Mouse (Mus musculus): Measurements from ENCODE around the gene Itga9. TPM values are rescaled to one million over a fixed set of nuclear protein-coding genes. Genes with fewer than 3 reads are reported as not detected.

Itga9 gene
- polyA plus RNA-seq, 1 experiment: 1.6 TPM

DNA sequence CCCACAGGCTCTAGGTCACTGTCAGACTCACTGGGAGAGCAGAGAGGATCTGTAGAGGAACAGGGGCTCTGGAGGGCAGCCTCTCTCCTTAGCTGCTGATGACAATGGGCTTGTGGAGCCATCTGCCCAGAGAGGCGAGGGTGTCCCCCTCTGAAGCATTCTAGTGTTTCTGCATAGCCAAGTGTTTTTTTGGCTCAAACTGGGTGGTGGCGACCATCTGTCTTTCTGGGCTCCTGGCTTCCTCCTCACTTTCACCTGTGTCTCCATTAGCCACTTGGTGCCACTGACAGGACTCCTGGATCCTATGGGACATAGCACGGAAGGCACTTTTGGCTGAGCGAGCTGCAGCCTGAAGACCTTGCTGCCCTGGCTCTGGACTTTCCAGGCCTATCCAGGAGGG lies 34.8 kb upstream of the Itga9 start:
- TF ChIP-seq CTCF (IDR thresholded peaks at IDR 0.05; ENCODE audit: borderline replicate concordance, insufficient read depth, low read depth, low read length): no peak
- TF ChIP-seq POLR2A (IDR thresholded peaks at IDR 0.05; ENCODE audit: borderline replicate concordance, insufficient read depth, low read length): no peak
- H3K4me3 ChIP-seq (replicated peaks; ENCODE audit: insufficient read depth, low read depth, low read length): no peak overlapping the region
- DNase-seq: peak; percentile 54 to 71
- 9% methylated on average over 4 of the region's 4 CpGs for WGBS
- H3K27ac ChIP-seq (ENCODE audit: insufficient read depth, low read length): peak overlapping the region; percentile 61; the same call in 1 of the 2 replicates
- no peaks in the 10 kb centered on the region for H3K27me3 ChIP-seq (ENCODE audit: control insufficient read depth, insufficient read depth, low read length)
- peaks cover 21% of the 10 kb centered on the region for H3K4me1 ChIP-seq (ENCODE audit: control insufficient read depth, insufficient read depth, low read length)

DNA sequence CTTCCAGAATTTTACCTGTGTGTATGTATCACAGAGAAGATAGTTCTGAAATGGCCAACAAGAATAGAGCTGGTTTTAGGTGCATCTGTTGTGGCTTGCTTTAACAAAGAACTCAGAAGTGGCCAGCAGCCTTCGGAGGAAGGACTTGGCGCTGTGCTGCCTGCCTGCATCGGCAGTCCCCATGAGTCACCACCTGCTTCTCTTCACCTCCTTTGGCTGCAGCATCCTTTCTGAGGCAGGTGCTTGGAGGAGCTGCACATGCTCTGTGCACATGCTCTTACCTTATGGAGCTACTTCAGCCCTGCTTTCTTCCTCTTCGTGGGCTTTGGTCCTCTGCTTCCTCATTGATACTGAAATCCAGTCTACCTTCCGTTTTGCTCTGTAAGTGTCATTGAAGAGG lies 31.6 kb upstream of the Itga9 start:
- 25% methylated on average over 5 of the region's 5 CpGs for WGBS
- peak; percentile 69 to 84 for DNase-seq
- TF ChIP-seq CTCF (IDR thresholded peaks at IDR 0.05; ENCODE audit: borderline replicate concordance, insufficient read depth, low read depth, low read length): no peak
- H3K4me3 ChIP-seq (replicated peaks; ENCODE audit: insufficient read depth, low read depth, low read length): no peak overlapping the region
- H3K27ac ChIP-seq (ENCODE audit: insufficient read depth, low read length): 0 out of 2 replicates have a peak overlapping the region, but pooled peaks have one; percentile 14
- H3K27me3 ChIP-seq (ENCODE audit: control insufficient read depth, insufficient read depth, low read length): no peaks in the 10 kb centered on the region
- peaks cover 21% of the 10 kb centered on the region for H3K4me1 ChIP-seq (ENCODE audit: control insufficient read depth, insufficient read depth, low read length)

DNA sequence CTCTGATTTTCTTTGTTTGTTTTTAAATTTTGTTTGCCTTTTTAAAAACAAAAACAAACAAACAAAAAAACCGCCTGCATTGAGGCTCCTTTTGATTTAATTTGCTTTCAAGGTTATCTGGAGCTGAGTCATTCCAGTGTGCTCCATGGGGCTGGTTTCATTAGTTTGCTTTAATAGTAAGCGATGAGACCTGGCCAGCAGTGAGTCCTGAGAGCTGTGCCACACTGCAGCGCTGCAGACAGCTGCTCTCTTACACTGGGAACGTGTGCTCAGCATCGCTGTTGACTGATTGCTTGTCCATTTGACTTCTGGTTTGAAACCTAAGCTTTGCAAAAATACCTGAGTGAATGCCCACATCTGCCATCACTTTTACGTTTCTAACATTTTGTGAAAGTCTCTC lies 26.1 kb upstream of the Itga9 start:
- H3K27ac ChIP-seq (ENCODE audit: insufficient read depth, low read length): no peak overlapping the region
- no peak overlapping the region for H3K4me3 ChIP-seq (replicated peaks; ENCODE audit: insufficient read depth, low read depth, low read length)
- WGBS: 82% methylated on average over 6 of the region's 6 CpGs
- DNase-seq: no peak
- TF ChIP-seq CTCF (IDR thresholded peaks at IDR 0.05; ENCODE audit: borderline replicate concordance, insufficient read depth, low read depth, low read length) (no peak), POLR2A (IDR thresholded peaks at IDR 0.05; ENCODE audit: borderline replicate concordance, insufficient read depth, low read length) (no peak)
- H3K27me3 ChIP-seq (ENCODE audit: control insufficient read depth, insufficient read depth, low read length): no peaks in the 10 kb centered on the region
- H3K4me1 ChIP-seq (ENCODE audit: control insufficient read depth, insufficient read depth, low read length): no peaks in the 10 kb centered on the region; the same call in 1 of the 2 replicates

DNA sequence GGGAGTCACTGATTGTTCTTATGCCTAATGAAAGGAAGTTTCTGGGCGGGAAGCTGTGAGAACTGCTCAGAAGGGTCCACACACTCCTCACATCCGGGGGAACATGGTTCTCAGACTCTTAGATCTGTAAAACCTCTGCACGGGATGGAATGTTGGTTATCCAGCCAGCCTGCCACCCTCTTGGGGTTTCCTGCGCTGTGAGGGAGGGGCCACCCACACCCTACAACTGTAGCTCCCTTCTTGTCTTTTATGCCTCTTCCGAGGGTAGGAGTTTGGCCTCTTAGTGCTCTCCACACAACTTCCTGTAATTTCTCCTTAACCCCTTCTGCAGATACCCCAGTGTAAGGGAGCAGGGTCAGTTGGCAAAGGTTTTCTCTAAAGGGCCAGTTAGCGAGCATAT lies 23.7 kb upstream of the Itga9 start:
- no peak overlapping the region for H3K27ac ChIP-seq (ENCODE audit: insufficient read depth, low read length)
- TF ChIP-seq POLR2A (IDR thresholded peaks at IDR 0.05; ENCODE audit: borderline replicate concordance, insufficient read depth, low read length) (no peak), CTCF (IDR thresholded peaks at IDR 0.05; ENCODE audit: borderline replicate concordance, insufficient read depth, low read depth, low read length) (no peak)
- no peak for DNase-seq
- H3K27me3 ChIP-seq (ENCODE audit: control insufficient read depth, insufficient read depth, low read length): no peaks in the 10 kb centered on the region
- no peak overlapping the region for H3K4me3 ChIP-seq (replicated peaks; ENCODE audit: insufficient read depth, low read depth, low read length)
- WGBS: 75% methylated on average over 6 of the region's 6 CpGs
- H3K4me1 ChIP-seq (ENCODE audit: control insufficient read depth, insufficient read depth, low read length): no peaks in the 10 kb centered on the region

DNA sequence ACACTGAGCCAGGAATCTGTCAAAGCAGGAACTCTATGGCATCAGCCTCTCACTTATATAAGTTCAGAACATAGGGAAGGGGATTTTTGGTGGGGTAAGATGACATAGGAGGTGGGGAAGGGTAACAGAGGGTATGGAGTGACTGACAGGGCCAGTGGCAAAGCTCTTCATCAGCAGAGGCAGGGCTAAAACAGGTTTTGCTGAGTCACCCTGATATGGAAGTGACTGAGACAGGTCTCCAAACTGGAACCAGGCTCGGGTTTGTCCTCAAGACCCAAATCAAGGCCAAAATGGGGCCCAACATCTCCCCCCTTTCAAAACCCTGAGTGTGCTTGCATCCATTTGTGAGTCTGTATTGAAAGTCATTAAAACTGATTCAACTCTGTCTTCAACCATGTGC lies 21.7 kb upstream of the Itga9 start:
- 78% methylated on average over 1 of the region's 1 CpGs for WGBS
- Histone ChIP-seq H3K4me3 (replicated peaks; ENCODE audit: insufficient read depth, low read depth, low read length) (no peak overlapping the region), H3K27ac (ENCODE audit: insufficient read depth, low read length) (no peak overlapping the region), H3K27me3 (ENCODE audit: control insufficient read depth, insufficient read depth, low read length) (no peaks in the 10 kb centered on the region), H3K4me1 (ENCODE audit: control insufficient read depth, insufficient read depth, low read length) (no peaks in the 10 kb centered on the region)
- TF ChIP-seq CTCF (IDR thresholded peaks at IDR 0.05; ENCODE audit: borderline replicate concordance, insufficient read depth, low read depth, low read length) (no peak), POLR2A (IDR thresholded peaks at IDR 0.05; ENCODE audit: borderline replicate concordance, insufficient read depth, low read length) (no peak)
- no peak for DNase-seq

DNA sequence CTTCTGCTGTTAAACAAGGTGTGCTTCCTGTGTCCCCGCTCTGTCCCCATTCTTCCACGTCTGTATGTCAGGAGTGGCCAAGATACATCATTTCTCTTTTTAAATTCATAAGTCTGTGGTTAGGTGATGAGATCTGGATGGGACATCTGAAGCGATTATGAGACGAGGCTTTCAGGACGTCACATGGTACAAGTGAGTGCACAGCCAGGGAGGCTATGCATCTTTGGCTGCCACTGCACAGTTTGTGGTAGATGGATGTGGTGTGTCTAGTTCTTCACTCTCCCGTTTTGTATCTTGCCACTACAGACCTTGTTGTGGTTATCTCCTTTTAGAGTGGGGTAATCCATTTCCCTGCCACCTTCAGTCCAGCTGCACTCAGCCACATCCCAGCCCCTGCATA lies 20.5 kb upstream of the Itga9 start:
- Histone ChIP-seq H3K4me1 (ENCODE audit: control insufficient read depth, insufficient read depth, low read length) (no peaks in the 10 kb centered on the region), H3K4me3 (replicated peaks; ENCODE audit: insufficient read depth, low read depth, low read length) (no peak overlapping the region), H3K27ac (ENCODE audit: insufficient read depth, low read length) (no peak overlapping the region), H3K27me3 (ENCODE audit: control insufficient read depth, insufficient read depth, low read length) (no peaks in the 10 kb centered on the region)
- WGBS: 85% methylated on average over 6 of the region's 6 CpGs
- DNase-seq: no peak
- TF ChIP-seq CTCF (IDR thresholded peaks at IDR 0.05; ENCODE audit: borderline replicate concordance, insufficient read depth, low read depth, low read length): no peak
- TF ChIP-seq POLR2A (IDR thresholded peaks at IDR 0.05; ENCODE audit: borderline replicate concordance, insufficient read depth, low read length): no peak

DNA sequence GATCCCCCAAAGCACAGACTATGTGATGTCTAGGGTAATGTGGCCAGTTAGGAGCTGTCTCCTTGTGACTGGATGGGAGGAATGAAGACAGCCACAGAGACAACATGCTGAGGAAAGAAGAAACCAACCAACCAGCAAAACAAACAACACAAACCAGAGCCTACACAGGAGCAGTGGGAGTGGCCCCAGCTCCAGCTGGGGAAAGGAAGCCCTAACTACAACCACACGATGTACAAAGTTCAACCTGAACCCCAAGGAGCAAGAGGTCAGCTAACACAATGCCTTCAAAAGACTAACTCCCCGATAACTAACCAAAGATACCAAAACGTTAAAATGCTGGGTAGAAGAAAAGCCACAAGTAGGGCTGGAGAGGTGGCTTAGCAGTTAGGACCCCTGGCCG lies 19.4 kb upstream of the Itga9 start:
- DNase-seq: no peak

DNA sequence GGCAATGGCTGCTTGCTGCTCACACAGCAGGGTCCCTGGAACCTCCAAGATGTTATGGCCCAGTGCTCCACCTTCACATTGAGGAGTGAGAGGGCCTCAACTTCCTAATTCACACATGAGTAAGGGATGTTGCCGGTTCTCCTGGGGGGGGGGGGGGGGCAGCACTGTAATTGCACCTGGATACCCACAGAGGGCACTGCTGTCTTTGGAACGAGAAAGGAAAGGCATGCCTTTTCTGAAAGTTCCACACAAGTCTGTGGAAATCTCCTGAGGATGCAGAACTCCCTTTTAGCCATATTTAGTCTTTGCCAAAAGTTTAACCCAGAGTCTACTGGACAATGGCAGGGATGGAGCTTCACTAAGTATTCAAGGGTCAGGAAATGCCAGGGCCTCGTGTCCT lies 17.2 kb upstream of the Itga9 start:
- no peak for DNase-seq
- 32% methylated on average over 3 of the region's 3 CpGs for whole genome bisulfite sequencing
- Histone ChIP-seq H3K27ac (ENCODE audit: insufficient read depth, low read length) (no peak overlapping the region), H3K4me3 (replicated peaks; ENCODE audit: insufficient read depth, low read depth, low read length) (no peak overlapping the region), H3K27me3 (ENCODE audit: control insufficient read depth, insufficient read depth, low read length) (no peaks in the 10 kb centered on the region), H3K4me1 (ENCODE audit: control insufficient read depth, insufficient read depth, low read length) (no peaks in the 10 kb centered on the region)
- peak; percentile 67; the same call in 1 of the 2 replicates for TF ChIP-seq CTCF (IDR thresholded peaks at IDR 0.05; ENCODE audit: borderline replicate concordance, insufficient read depth, low read depth, low read length)
- TF ChIP-seq POLR2A (IDR thresholded peaks at IDR 0.05; ENCODE audit: borderline replicate concordance, insufficient read depth, low read length): no peak

More for the DNA sequence above, 19.4 kb upstream of the Itga9 start:
- Histone ChIP-seq H3K27ac (ENCODE audit: insufficient read depth, low read length) (no peak overlapping the region), H3K4me3 (replicated peaks; ENCODE audit: insufficient read depth, low read depth, low read length) (no peak overlapping the region), H3K4me1 (ENCODE audit: control insufficient read depth, insufficient read depth, low read length) (no peaks in the 10 kb centered on the region), H3K27me3 (ENCODE audit: control insufficient read depth, insufficient read depth, low read length) (no peaks in the 10 kb centered on the region)
- no peak for TF ChIP-seq POLR2A (IDR thresholded peaks at IDR 0.05; ENCODE audit: borderline replicate concordance, insufficient read depth, low read length)
- no peak for TF ChIP-seq CTCF (IDR thresholded peaks at IDR 0.05; ENCODE audit: borderline replicate concordance, insufficient read depth, low read depth, low read length)
- WGBS: 68% methylated on average over 4 of the region's 4 CpGs
